Mouse (Mus musculus): ENCODE measurements around the gene Bglap2. TPM values are rescaled to one million over a fixed set of nuclear protein-coding genes. Genes with fewer than 3 reads are reported as not detected.
"Not testable (repeated sequence)": the region's sequence is repeated elsewhere in the genome, so short reads cannot be mapped to it uniquely, and the experiment has no call there.

Gene Bglap2
- polyA plus RNA-seq, 1 experiment from 2014 or later, result not detected

DNA sequence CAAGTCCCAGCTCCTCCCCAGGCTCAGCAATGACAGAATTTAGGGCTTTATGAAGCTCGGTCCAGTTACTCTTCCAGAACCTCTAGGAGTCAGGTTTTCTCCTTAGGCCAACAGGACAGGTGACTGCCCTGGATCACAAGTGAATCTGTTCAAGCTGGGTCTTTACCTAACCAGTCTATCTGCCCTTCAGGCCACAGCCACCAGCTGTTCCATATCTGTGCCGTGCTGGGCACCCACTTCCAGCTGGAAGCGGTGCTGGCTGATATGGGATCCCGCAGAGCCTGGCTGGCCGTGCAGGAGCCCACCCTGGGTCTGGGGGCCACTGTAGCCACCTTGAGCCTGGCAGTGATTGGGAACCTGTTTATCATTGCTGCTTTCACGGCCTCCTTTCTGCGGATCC is 3.9 kb upstream of the Bglap2 start:
- H3K4me2 ChIP-seq; H3K9me3 ChIP-seq; H3K4me3 ChIP-seq; H3K9ac ChIP-seq; H3K27ac ChIP-seq; H3K27me3 ChIP-seq; ATAC-seq (ENCODE audit: borderline replicate concordance, extremely low read depth, low FRiP score, low TSS enrichment); H3K36me3 ChIP-seq; H3K4me1 ChIP-seq: not testable (repeated sequence)
- WGBS, result 39% methylated on average over 2 of the region's 7 CpGs

DNA sequence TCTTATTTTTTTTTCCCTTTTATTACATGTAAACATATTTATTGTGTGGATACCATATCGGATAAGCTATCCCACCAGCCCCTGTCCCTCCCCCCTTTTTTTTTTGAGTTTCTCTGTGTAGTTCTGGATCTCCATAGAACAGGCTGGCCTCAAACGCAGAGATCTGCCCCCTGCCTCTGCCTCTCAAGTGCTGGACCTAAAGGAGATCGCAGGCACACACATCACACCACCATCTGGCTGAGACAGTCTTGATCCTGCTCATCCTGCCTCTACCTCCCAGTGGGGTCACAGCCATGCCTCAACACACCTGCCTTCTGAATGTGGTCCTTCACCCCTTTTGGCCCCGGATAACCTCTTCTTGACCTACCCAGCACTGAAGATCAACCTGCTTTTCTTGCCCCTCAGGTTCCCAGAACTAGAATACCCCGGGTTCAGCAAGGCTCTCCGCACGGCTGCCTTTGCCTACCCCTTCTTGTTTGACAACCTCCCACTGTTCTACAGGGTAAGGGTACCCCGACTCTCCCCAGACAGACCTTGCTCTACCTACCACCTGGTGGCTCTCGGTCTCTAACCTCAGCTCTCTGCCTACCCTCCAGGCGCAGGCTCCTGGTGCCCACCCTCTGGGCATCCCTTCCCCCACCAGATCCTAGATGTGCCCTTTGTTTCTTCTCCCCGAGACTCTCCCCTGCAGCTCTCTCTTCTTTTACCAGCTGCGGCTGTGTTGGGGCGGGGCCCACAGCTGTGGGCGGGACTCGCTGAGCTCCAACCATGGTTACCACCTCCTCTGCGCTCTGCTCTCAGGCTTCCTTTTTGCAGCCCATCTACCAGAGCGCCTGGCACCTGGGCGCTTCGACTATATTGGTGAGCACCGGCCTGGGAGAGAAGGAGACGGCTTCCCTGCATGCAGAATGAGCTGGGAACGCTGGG is 3.2 kb upstream of the Bglap2 start:
- H3K27ac ChIP-seq, H3K9ac ChIP-seq, H3K27me3 ChIP-seq, H3K36me3 ChIP-seq, H3K9me3 ChIP-seq, H3K4me1 ChIP-seq: not testable (repeated sequence)
- WGBS, result 10% methylated on average over 22 of the region's 22 CpGs
- peak overlapping the region; percentile 51 for H3K4me2 ChIP-seq
- ATAC-seq (ENCODE audit: borderline replicate concordance, extremely low read depth, low FRiP score, low TSS enrichment), result peak; percentile 79; the same call in 1 of the 2 replicates
- H3K4me3 ChIP-seq, result peak overlapping the region; percentile 19; the same call in 1 of the 2 replicates

DNA sequence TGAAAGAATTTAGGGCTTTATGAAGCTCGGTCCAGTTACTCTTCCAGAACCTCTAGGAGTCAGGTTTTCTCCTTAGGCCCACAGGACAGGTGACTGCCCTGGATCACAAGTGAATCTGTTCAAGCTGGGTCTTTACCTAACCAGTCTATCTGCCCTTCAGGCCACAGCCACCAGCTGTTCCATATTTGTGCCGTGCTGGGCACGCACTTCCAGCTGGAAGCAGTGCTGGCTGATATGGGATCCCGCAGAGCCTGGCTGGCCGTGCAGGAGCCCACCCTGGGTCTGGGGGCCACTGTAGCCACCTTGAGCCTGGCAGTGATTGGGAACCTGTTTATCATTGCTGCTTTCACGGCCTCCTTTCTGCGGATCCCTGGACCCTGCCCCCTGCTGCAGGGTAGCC is 1.9 kb downstream of the Bglap2 start:
- WGBS, result 17% methylated on average over 7 of the region's 7 CpGs
- H3K9ac ChIP-seq, H3K9me3 ChIP-seq, H3K36me3 ChIP-seq, H3K4me1 ChIP-seq, H3K27me3 ChIP-seq, H3K27ac ChIP-seq: not testable (repeated sequence)
- Histone ChIP-seq H3K4me2 (peak overlapping the region; percentile 45), H3K4me3 (peak overlapping the region; percentile 12; the same call in 1 of the 2 replicates)
- peak; percentile 15; the same call in 1 of the 2 replicates for ATAC-seq (ENCODE audit: borderline replicate concordance, extremely low read depth, low FRiP score, low TSS enrichment)

DNA sequence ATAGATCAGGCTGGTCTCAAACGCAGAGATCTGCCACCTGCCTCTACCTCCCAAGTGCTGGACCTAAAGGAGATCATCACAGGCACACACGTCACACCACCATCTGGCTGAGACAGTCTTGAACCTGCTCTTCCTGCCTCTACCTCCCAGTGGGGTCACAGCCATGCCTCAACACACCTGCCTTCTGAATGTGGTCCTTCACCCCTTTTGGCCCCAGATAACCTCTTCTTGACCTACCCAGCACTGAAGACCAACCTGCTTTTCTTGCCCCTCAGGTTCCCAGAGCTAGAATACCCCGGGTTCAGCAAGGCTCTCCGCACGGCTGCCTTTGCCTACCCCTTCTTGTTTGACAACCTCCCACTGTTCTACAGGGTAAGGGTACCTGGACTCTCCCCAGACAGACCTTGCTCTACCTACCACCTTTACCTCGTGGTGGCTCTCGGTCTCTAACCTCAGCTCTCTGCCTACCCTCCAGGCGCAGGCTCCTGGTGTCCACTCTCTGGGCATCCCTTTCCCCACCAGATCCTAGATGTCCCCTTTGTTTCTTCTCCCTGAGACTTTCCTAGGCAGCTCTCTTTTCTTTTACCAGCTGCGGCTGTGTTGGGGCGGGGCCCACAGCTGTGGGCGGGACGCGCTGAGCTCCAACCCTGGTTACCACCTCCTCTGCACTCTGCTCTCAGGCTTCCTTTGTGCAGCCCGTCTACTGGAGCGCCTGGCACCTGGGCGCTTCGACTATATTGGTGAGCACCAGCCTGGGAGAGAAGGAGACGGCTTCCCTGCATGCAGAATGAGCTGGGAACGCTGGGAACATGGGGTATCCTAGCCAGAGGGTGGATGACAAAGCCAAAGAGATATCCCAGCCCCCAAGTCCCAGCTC is 2.5 kb downstream of the Bglap2 start:
- H3K4me3 ChIP-seq, result peak overlapping the region; percentile 12; the same call in 1 of the 2 replicates
- 10% methylated on average over 19 of the region's 19 CpGs for WGBS
- not testable (repeated sequence) for H3K9ac ChIP-seq

DNA sequence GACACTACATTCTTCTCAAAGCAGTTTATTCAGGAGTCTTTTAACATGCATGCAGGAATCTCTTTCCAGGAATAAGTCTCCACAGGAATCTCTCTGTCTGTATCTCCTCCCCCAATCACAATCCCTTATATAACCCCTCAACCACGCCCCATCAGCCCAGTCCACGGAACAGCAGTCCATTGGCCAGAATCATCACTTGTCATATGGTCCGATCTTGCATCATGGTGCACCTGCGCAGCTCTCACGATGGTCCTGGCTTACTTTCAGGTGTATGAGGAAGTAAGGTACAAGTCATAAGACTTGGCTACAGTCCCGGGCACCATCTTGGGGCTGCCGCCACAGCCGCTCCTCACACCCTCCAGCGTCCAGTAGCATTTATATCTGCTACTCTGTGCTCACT is 5.9 kb downstream of the Bglap2 start, which contains the start of gene Bglap3:
Gene Bglap3 (minus strand): TSS at position 101 of the 400 bp plus-strand sequence.
- H3K27me3 ChIP-seq; H3K4me3 ChIP-seq; H3K27ac ChIP-seq; H3K9me3 ChIP-seq; ATAC-seq (ENCODE audit: borderline replicate concordance, extremely low read depth, low FRiP score, low TSS enrichment); H3K9ac ChIP-seq; H3K4me1 ChIP-seq; H3K4me2 ChIP-seq; H3K36me3 ChIP-seq: not testable (repeated sequence)
- WGBS, result 89% methylated on average over 9 of the region's 9 CpGs

More for the DNA sequence above, 2.5 kb downstream of the Bglap2 start:
- ATAC-seq (ENCODE audit: borderline replicate concordance, extremely low read depth, low FRiP score, low TSS enrichment), result peak; percentile 79; the same call in 1 of the 2 replicates
- H3K9me3 ChIP-seq, H3K27ac ChIP-seq, H3K36me3 ChIP-seq, H3K4me1 ChIP-seq, H3K27me3 ChIP-seq: not testable (repeated sequence)
- H3K4me2 ChIP-seq, result peak overlapping the region; percentile 45

DNA sequence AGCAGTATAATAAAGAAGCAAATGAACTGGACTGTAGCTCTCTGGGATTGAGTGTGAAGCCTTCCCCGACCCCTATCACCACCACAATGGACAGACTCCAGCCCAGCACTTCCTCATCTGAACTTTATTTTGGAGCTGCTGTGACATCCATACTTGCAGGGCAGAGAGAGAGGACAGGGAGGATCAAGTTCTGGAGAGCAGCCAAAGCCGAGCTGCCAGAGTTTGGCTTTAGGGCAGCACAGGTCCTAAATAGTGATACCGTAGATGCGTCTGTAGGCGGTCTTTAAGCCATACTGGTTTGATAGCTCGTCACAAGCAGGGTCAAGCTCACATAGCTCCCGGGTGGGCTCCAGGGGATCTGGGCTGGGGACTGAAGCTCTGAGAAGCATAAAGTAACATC is 10.0 kb downstream of the Bglap2 start:
- H3K27ac ChIP-seq; H3K4me2 ChIP-seq; H3K36me3 ChIP-seq; H3K4me3 ChIP-seq; H3K9me3 ChIP-seq; H3K9ac ChIP-seq; ATAC-seq (ENCODE audit: borderline replicate concordance, extremely low read depth, low FRiP score, low TSS enrichment): not testable (repeated sequence)
- Histone ChIP-seq H3K4me1 (peaks cover 17% of the 10 kb centered on the region), H3K27me3 (peaks cover 13% of the 10 kb centered on the region)
- WGBS, result 66% methylated on average over 7 of the region's 7 CpGs

DNA sequence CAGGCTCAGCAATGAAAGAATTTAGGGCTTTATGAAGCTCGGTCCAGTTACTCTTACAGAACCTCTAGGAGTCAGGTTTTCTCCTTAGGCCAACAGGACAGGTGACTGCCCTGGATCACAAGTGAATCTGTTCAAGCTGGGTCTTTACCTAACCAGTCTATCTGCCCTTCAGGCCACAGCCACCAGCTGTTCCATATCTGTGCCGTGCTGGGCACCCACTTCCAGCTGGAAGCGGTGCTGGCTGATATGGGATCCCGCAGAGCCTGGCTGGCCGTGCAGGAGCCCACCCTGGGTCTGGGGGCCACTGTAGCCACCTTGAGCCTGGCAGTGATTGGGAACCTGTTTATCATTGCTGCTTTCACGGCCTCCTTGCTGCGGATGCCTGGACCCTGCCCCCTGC is 11.0 kb downstream of the Bglap2 start:
- H3K4me2 ChIP-seq; H3K9ac ChIP-seq; H3K4me3 ChIP-seq; H3K36me3 ChIP-seq; H3K9me3 ChIP-seq; ATAC-seq (ENCODE audit: borderline replicate concordance, extremely low read depth, low FRiP score, low TSS enrichment); H3K27ac ChIP-seq: not testable (repeated sequence)
- H3K27me3 ChIP-seq, result peaks cover 13% of the 10 kb centered on the region
- 45% methylated on average over 3 of the region's 7 CpGs for WGBS
- peaks cover 18% of the 10 kb centered on the region for H3K4me1 ChIP-seq

DNA sequence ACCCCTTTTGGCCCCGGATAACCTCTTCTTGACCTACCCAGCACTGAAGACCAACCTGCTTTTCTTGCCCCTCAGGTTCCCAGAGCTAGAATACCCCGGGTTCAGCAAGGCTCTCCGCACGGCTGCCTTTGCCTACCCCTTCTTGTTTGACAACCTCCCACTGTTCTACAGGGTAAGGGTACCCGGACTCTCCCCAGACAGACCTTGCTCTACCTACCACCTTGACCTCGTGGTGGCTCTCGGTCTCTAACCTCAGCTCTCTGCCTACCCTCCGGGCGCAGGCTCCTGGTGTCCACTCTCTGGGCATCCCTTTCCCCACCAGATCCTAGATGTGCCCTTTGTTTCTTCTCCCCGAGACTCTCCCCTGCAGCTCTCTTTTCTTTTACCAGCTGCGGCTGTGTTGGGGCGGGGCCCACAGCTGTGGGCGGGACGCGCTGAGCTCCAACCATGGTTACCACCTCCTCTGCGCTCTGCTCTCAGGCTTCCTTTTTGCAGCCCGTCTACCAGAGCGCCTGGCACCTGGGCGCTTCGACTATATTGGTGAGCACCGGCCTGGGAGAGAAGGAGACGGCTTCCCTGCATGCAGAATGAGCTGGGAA is 11.6 kb downstream of the Bglap2 start:
- not testable (repeated sequence) for H3K27ac ChIP-seq, H3K36me3 ChIP-seq, H3K9me3 ChIP-seq, H3K9ac ChIP-seq
- Histone ChIP-seq H3K4me1 (peaks cover 18% of the 10 kb centered on the region), H3K4me2 (peak overlapping the region; percentile 49; the same call in 1 of the 2 replicates), H3K27me3 (peaks cover 13% of the 10 kb centered on the region), H3K4me3 (peak overlapping the region; percentile 19; the same call in 1 of the 2 replicates)
- 9% methylated on average over 21 of the region's 22 CpGs for WGBS
- peak; percentile 61; the same call in 1 of the 2 replicates for ATAC-seq (ENCODE audit: borderline replicate concordance, extremely low read depth, low FRiP score, low TSS enrichment)

DNA sequence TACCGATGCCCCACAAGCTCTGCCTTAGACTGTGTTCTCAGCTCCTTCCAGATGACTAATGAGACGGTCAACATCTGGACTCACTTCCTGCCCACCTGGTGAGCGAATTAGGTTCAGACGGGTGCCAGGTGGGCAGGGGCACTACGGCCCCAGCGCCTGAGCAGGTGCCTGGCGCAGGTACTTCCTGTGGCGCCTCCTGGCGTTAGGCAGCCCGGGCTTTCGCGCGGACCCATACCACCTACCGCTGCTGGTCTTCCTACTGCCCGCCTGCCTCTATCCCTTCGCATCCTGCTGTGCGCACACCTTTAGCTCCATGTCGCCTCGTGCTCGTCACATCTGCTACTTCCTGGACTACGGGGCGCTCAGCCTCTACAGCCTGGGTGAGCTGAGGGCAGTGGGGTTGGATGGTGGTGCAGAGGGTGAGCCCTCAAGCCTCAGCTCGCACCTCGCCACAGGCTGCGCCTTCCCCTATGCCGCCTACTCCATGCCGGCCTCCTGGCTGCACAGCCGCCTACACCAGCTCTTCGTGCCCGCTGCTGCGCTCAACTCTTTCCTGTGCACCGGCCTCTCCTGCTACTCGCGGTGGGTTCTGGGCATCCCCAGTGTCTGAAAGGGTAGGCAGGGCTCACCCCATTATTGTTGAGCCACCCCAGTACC is 12.7 kb downstream of the Bglap2 start:
- Histone ChIP-seq H3K36me3 (peaks cover 18% of the 10 kb centered on the region), H3K4me2 (no peak overlapping the region), H3K27ac (no peak overlapping the region), H3K4me1 (peaks cover 18% of the 10 kb centered on the region), H3K9ac (no peak overlapping the region), H3K4me3 (no peak overlapping the region), H3K9me3 (no peaks in the 10 kb centered on the region; the same call in 1 of the 2 replicates), H3K27me3 (peaks cover 13% of the 10 kb centered on the region)
- 36% methylated on average over 34 of the region's 34 CpGs for WGBS
- no peak for ATAC-seq (ENCODE audit: borderline replicate concordance, extremely low read depth, low FRiP score, low TSS enrichment)

DNA sequence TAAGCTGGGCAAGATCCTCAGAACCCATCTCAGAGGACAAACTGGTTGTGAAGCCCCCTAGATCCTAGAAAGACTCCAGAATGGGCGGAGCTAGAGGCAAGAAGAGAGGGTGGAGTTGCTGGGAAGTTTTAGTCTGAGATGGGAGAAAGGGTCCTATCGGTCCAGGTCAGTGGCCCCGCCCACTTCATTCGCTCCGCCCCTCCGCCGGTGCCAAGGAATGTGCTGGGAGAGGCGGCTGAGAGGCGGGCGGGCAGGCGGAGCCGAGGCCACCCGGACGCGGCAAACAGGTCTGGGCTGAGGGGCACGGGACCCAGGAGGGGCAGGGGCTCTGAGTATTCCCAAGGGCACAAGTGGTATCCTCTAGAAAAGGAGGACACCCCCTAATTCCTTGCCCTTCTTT is 14.2 kb downstream of the Bglap2 start, which contains the start of gene Paqr6:
Gene Paqr6 (plus strand): TSS at position 248 of the 400 bp plus-strand sequence.
- Histone ChIP-seq H3K9me3 (no peaks in the 10 kb centered on the region), H3K36me3 (peaks cover 31% of the 10 kb centered on the region), H3K27ac (peak within 1 kb of the TSS; percentile 35; the same call in 1 of the 2 replicates), H3K9ac (no peak within 1 kb of the TSS), H3K27me3 (peaks cover 13% of the 10 kb centered on the region), H3K4me1 (peaks cover 18% of the 10 kb centered on the region), H3K4me2 (peak within 1 kb of the TSS; percentile 49), H3K4me3 (peak within 1 kb of the TSS; percentile 26)
- WGBS, result 3% methylated on average over 16 of the region's 16 CpGs
- peak; percentile 76 for ATAC-seq (ENCODE audit: borderline replicate concordance, extremely low read depth, low FRiP score, low TSS enrichment)

DNA sequence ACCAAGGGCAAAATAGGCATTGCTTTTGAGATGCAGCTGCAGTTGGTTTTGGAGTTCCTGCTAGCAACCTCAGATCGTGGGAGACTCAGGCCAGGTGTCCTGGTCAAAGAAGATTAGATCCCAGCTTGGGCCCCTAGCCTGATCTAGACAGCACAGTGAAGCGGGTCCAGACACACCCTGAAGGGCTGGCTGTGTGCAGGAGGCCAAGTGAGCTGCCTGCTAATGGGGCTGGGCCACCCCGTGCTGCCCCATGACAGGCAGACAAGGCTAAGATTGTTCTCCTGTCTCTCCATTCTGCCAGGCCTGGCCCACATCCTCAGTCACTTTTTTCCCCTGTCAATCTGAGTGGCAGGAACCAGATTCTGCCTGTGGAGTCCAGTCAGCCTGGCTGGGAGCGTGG is 14.8 kb downstream of the Bglap2 start:
- H3K9me3 ChIP-seq, result no peaks in the 10 kb centered on the region
- H3K27ac ChIP-seq, result peak overlapping the region; percentile 35; the same call in 1 of the 2 replicates
- peaks cover 18% of the 10 kb centered on the region for H3K4me1 ChIP-seq
- ATAC-seq (ENCODE audit: borderline replicate concordance, extremely low read depth, low FRiP score, low TSS enrichment), result 0 out of 2 replicates have a peak, but pooled peaks have one; percentile 3
- peaks cover 13% of the 10 kb centered on the region for H3K27me3 ChIP-seq
- no peak overlapping the region for H3K4me3 ChIP-seq
- no peak overlapping the region for H3K4me2 ChIP-seq
- 49% methylated on average over 4 of the region's 4 CpGs for WGBS
- no peak overlapping the region for H3K9ac ChIP-seq
- peaks cover 37% of the 10 kb centered on the region for H3K36me3 ChIP-seq

All from lung, embryonic 15.5 days (tissue).